ENCODE assay signal across 9 mouse cellular contexts in the genomic region with DNA sequence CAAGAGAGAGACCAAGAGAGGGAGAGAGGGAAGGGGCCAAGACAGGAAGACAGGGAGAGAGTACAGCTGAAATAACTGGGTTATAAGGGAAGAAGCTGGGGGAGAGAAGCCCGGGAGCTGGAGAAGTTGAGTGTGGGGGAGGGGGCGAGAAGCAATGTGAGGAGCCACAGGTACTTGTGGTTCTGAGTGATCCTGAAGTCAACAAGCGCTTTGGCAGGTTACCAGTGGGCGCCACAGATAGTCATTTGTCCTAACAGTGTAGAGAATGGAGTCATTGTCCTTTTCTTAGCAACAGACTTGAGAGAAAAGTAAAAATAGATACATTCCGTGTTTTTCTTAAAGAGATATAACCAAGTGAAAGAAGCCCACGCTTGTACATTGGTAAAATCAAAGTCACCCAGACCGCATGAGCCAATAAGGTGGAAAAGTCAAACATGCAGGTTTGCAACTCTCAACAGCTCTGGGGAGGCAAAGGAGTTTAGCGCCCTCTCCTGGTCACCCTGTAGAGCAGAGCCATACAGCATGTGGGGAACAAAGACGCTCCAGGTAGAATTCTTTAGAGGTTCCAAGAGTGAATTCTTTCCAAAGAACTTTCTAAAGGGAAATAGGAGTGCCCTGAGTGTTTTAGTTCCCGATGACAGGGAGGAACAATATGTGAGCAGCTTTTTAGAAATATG. TPM values are rescaled to one million over a fixed set of nuclear protein-coding genes. Genes with fewer than 3 reads are reported as not detected.
A peak's percentile ranks its signal among the peaks of the same experiment; 100 is the strongest.
DNase-seq lines count a peak whose midpoint lies in the region; ATAC-seq and TF ChIP-seq lines count a peak whose summit lies in the region.
"Had no signal": no experiment of that assay in that cellular context is flagged by ENCODE, and none has a peak within 500 bp of the region (broad histone marks: within the 10 kb centered on the region; RNA-seq: fewer than 3 reads in every experiment).

No protein-coding gene starts in this region.

- H3K36me3 ChIP-seq in hindbrain, embryonic 11.5 days (ENCODE audit: control insufficient read depth, insufficient read depth, low read length), result no peaks in the 10 kb centered on the region
- no peaks in the 10 kb centered on the region; the same call in 1 of the 2 replicates for H3K36me3 ChIP-seq in hindbrain, embryonic 13.5 days
- H3K36me3 ChIP-seq in thymus, adult 2 months (ENCODE audit: control insufficient read depth, insufficient read depth, low read length), result no peaks in the 10 kb centered on the region

- intact Hi-C loops in heart, postnatal 10 days (cut with DNase I), result loop anchor here (2.0 to 5.0 kb wide), 3 partner anchors 58 to 129 kb away; partner anchors contain the start of gene Slc25a1

- in situ Hi-C loops in Patski (cut with MboI; ENCODE audit: low pct_unique_long_range_greater_than_20kb), result loop anchor here (5.0 to 25.0 kb wide), 2 partner anchors 74 to 1124 kb away; partner anchors contain the start of genes Ess2, Igll1, Top3b and Vpreb1

- ATAC-seq in hindbrain, embryonic 11.5 days (ENCODE audit: low FRiP score), result no peak
- no peak for ATAC-seq in hindbrain, embryonic 13.5 days (ENCODE audit: low FRiP score)
- ATAC-seq in Patski, result no peak

- H3K4me1 ChIP-seq in hindbrain, embryonic 11.5 days (replicated peaks; ENCODE audit: control insufficient read depth, insufficient read depth, low read length), result no peaks in the 10 kb centered on the region
- H3K4me1 ChIP-seq in hindbrain, embryonic 13.5 days (replicated peaks), result no peaks in the 10 kb centered on the region
- no peaks in the 10 kb centered on the region for H3K4me1 ChIP-seq in cortical plate, adult 2 months (ENCODE audit: control insufficient read depth, insufficient read depth, low read length)
- no peaks in the 10 kb centered on the region for H3K4me1 ChIP-seq in thymus, adult 2 months (replicated peaks; ENCODE audit: control insufficient read depth, insufficient read depth, low read length)

- 64% methylated on average over 10 of the region's 10 CpGs for WGBS in hindbrain, embryonic 11.5 days
- WGBS in hindbrain, embryonic 13.5 days, result 58% methylated on average over 10 of the region's 10 CpGs
- 34% methylated on average over 10 of the region's 10 CpGs for WGBS in thymus, adult 2 months

- H3K27me3 ChIP-seq in hindbrain, embryonic 11.5 days (ENCODE audit: control insufficient read depth, insufficient read depth, low read length), result no peaks in the 10 kb centered on the region
- H3K27me3 ChIP-seq in hindbrain, embryonic 13.5 days, result no peaks in the 10 kb centered on the region
- H3K27me3 ChIP-seq in Patski, result no peaks in the 10 kb centered on the region
- H3K27me3 ChIP-seq in thymus, adult 2 months (ENCODE audit: control insufficient read depth, insufficient read depth, low read length), result no peaks in the 10 kb centered on the region

- no peak overlapping the region for H3K4me2 ChIP-seq in hindbrain, embryonic 11.5 days (replicated peaks; ENCODE audit: low read depth, low read length)
- H3K4me2 ChIP-seq in hindbrain, embryonic 13.5 days, result no peak overlapping the region

- H3K27ac ChIP-seq in hindbrain, embryonic 11.5 days (ENCODE audit: low read depth, low read length), result no peak overlapping the region
- no peak overlapping the region for H3K27ac ChIP-seq in hindbrain, embryonic 13.5 days
- no peak overlapping the region for H3K27ac ChIP-seq in cortical plate, adult 2 months (ENCODE audit: insufficient read depth, low read length)
- no peak overlapping the region for H3K27ac ChIP-seq in thymus, adult 2 months (ENCODE audit: control insufficient read depth, insufficient read depth, low read length)

- peak; percentile 71 for DNase-seq in hindbrain, embryonic 11.5 days (ENCODE audit: low spot score)
- DNase-seq in Patski (ENCODE audit: low read depth, low spot score), result peak; percentile 9
- DNase-seq in heart, postnatal 10 days, result peak; percentile 67 to 74
- DNase-seq in left cerebral cortex, adult 8-10 months (ENCODE audit: low spot score in 2 of 2), result peak; percentile 7 to 34
- peak; percentile 65 for DNase-seq in naive thymus-derived CD4-positive, alpha-beta T cell, adult 2 months (ENCODE audit: low read depth)
- peak; percentile 58 for DNase-seq in thymus, adult 2 months

- H3K9ac ChIP-seq in hindbrain, embryonic 11.5 days (ENCODE audit: low read depth, low read length), result no peak overlapping the region
- no peak overlapping the region for H3K9ac ChIP-seq in hindbrain, embryonic 13.5 days

- H3K9me3 ChIP-seq in hindbrain, embryonic 11.5 days (ENCODE audit: control insufficient read depth, low read length), result no peaks in the 10 kb centered on the region
- H3K9me3 ChIP-seq in hindbrain, embryonic 13.5 days, result peaks cover 6% of the 10 kb centered on the region

- no peak for TF ChIP-seq POLR2A in cortical plate, adult 2 months (IDR thresholded peaks at IDR 0.05; ENCODE audit: extremely low read depth, insufficient read depth, low read length)
- TF ChIP-seq POLR2A in thymus, adult 2 months (IDR thresholded peaks at IDR 0.05; ENCODE audit: control insufficient read depth, extremely low read depth, insufficient read depth, low read length, poor library complexity), result no peak

- H3K4me3 ChIP-seq in hindbrain, embryonic 11.5 days (ENCODE audit: low read depth, low read length), result no peak overlapping the region
- no peak overlapping the region for H3K4me3 ChIP-seq in hindbrain, embryonic 13.5 days
- H3K4me3 ChIP-seq in cortical plate, adult 2 months (ENCODE audit: insufficient read depth, low read length), result no peak overlapping the region
- no peak overlapping the region for H3K4me3 ChIP-seq in thymus, adult 2 months (ENCODE audit: control insufficient read depth, insufficient read depth, low read length)
- H3K4me3 ChIP-seq: erythroblast, embryonic 14.5 days had no signal

- POLR2A ChIA-PET in Patski (lab: Charles Lee), result interaction anchor here (0.5 to 0.7 kb wide), 2 partner anchors 57 to 58 kb away, joined by 3 read pairs; no protein-coding TSS in a partner anchor

- CTCF ChIA-PET in Patski (lab: Charles Lee), result interaction anchor here (0.6 to 1.0 kb wide), 4 partner anchors 10 to 58 kb away, joined by 3 read pairs; no protein-coding TSS in a partner anchor

- TF ChIP-seq CTCF in Patski (IDR thresholded peaks at IDR 0.05), result peak; percentile 89
- peak; percentile 85 for TF ChIP-seq CTCF in cortical plate, adult 2 months (IDR thresholded peaks at IDR 0.05; ENCODE audit: extremely low read depth, insufficient read depth, low read length)
- no peak for TF ChIP-seq CTCF in thymus, adult 2 months (IDR thresholded peaks at IDR 0.05; ENCODE audit: borderline replicate concordance, control insufficient read depth, extremely low read depth, insufficient read depth, low read length, poor library complexity)

RNA-seq across cellular contexts. Expression of gene Vpreb2, which starts 6.4 kb away (rescaled TPM):
- not detected in 2 replicates for polyA plus RNA-seq in hindbrain, embryonic 11.5 days (2014; fragmentation: Nextera tagmentation; extraction: Ambion mirVana)
- polyA plus RNA-seq in hindbrain, embryonic 13.5 days (2015; fragmentation: Nextera tagmentation; extraction: Ambion mirVana), result not detected in 2 replicates
- 0.31 TPM for polyA plus RNA-seq in Patski (2021)
- not detected in 2 replicates for polyA plus RNA-seq in cortical plate, adult 2 months (2012; rRNA removed)
- not detected for total RNA-seq in heart, postnatal 10 days (2021)
- total RNA-seq in left cerebral cortex, adult 8-10 months (2022), result under 1 TPM in 1 of 4 experiments, not detected in 3; 0.59 TPM
- 0.49 TPM in 1 of 2 replicates, not detected in the other for polyA plus RNA-seq in thymus, adult 2 months (2012; rRNA removed)
- polyA plus RNA-seq: erythroblast, embryonic 14.5 days had no signal

RNA-seq across cellular contexts. Expression of gene Slc25a1, which starts 58.6 kb away (rescaled TPM):
- 114 and 118 TPM in 2 replicates for polyA plus RNA-seq in hindbrain, embryonic 11.5 days (2014; fragmentation: Nextera tagmentation; extraction: Ambion mirVana)
- 172 and 173 TPM in 2 replicates for polyA plus RNA-seq in hindbrain, embryonic 13.5 days (2015; fragmentation: Nextera tagmentation; extraction: Ambion mirVana)
- polyA plus RNA-seq in Patski (2021), result 114 TPM
- polyA plus RNA-seq in cortical plate, adult 2 months (2012; rRNA removed), result 56.5 and 62.5 TPM in 2 replicates
- 10 to 100 TPM; 12.7 to 13.5 TPM for total RNA-seq in heart, postnatal 10 days (2021)
- total RNA-seq in left cerebral cortex, adult 8-10 months (2022), result 10 to 100 TPM; 37.6 to 52.4 (median 45.9) TPM
- 126 and 151 TPM in 2 replicates for polyA plus RNA-seq in thymus, adult 2 months (2012; rRNA removed)

Comparison
In these comparisons a context has a peak if more than half of its experiments do, and no peak if none do; other contexts are left out.
1. DNase-seq: peak in every context shown above with its lines; median percentile 71 in hindbrain, embryonic 11.5 days; 70 in heart, postnatal 10 days; 65 in naive thymus-derived CD4-positive, alpha-beta T cell, adult 2 months; 58 in thymus, adult 2 months; 20 in left cerebral cortex, adult 8-10 months; 9 in Patski.